Mouse (Mus musculus): Measurements from ENCODE around the gene Prl7c1.
"Not testable (repeated sequence)": the region's sequence is repeated elsewhere in the genome, so short reads cannot be mapped to it uniquely, and the experiment has no call there.

Prl7c1 gene

DNA sequence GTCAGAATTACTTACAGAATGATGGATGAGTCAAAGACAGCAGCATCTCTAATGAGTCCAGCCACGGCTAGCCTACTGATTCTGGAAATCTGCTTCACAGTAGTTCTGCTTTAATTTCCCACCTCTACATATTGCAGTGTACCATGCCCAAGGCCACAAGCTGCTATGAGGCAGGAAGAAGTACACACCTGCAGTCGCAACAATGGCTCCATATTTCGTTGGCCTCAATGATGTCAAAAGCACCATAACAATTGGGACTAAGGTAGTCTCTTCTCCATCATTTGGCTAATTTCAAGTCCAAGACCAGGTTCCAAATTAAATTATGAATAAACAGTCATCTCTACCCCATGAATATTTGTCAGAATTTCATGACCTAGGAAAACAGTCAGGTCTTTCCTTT is at the start of gene Prl7c1:
Gene Prl7c1 (minus strand): TSS at position 101 of the 400 bp plus-strand sequence.
- DNase-seq (ENCODE audit: low spot score): not testable (repeated sequence)

DNA sequence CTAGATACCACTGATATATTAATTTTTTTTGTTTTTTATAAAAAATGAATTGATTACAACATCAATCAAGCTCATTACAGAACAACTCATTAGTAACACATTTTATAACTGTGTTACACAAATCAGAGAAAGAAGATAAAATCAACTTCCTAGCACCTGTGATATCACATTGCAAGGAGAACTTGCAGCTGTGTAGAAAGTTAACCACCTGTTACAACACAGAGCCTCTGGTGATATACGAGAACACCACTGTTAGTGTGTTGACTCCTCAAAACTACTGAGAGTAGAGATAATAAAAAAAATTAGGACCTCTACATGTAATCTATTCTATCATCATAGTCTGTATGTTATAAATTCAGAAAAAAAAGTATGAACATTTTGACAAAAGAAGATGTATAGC is 22.2 kb upstream of the Prl7c1 start:
- no peak for DNase-seq (ENCODE audit: low spot score)

DNA sequence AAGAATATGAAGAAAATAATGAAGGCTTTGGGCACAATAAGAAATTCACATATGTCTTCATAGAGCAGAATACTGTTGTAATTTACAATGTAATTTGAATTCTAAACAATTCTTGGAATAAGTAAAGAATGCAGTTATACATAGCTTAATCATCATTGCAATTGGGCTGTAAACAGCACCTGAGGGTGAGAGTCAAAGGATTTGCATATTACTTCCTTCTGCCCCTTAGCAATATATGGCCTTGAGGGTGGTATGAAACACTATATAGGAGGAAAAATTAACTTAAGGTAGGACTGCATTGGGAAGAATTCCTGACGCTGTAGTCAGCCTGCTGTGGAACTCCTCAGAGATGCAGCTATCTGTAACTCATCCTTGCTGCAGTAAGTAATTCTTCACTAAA is 20.8 kb upstream of the Prl7c1 start, which contains the start of gene Prl2a1:
Gene Prl2a1 (plus strand): TSS at position 301 of the 400 bp plus-strand sequence.
- DNase-seq (ENCODE audit: low spot score): no peak

DNA sequence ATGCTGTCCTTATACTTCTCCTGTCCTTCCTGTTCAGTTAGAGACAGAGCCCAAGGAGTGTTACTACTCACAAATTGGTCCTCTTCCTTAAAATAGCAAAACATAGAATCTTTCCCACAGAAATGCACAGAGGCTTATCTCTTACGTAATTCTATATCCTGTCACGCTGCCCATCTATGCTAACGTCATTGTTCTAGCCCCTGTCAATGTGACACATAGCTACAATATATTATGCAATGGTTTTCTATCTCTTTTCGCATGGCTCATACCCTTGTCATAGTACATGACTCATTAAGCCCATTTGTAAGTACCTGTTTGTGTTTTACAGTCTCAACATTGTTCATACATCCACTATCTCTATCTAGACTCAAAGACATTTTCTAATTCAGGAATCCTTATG is 18.7 kb upstream of the Prl7c1 start:
- no peak for DNase-seq (ENCODE audit: low spot score)

DNA sequence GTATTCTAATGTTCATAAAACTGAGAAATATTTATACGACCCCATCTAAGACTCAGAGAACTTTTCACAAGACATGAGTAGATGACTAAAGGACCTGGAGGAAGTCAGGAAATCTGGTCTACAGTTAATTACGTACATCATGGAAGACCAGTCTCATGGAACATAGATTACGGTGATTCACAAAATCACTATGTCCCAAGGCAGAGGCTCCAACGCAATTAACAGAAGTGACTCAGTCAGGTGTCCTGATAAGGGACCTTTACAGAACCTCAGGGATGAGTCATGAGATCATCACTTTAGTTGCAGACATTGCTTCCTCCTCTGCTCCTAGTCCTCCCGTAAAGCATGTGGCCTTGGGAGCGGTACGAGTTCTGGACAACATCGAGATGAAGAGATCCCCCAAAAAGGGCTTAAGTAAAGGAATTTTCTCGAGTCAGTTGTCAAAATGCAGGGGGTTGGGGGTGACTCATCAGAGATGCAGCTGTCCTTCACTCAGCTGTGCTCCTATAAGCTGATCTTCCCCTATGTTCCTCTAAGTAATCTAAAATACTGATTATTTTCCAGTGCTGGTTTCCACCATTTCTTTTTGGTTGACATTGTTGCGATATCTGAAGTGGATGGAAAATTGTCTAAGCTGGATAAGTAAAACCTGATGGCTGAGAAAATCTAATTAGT is 46.0 kb downstream of the Prl7c1 start:
- DNase-seq (ENCODE audit: low spot score): no peak

DNA sequence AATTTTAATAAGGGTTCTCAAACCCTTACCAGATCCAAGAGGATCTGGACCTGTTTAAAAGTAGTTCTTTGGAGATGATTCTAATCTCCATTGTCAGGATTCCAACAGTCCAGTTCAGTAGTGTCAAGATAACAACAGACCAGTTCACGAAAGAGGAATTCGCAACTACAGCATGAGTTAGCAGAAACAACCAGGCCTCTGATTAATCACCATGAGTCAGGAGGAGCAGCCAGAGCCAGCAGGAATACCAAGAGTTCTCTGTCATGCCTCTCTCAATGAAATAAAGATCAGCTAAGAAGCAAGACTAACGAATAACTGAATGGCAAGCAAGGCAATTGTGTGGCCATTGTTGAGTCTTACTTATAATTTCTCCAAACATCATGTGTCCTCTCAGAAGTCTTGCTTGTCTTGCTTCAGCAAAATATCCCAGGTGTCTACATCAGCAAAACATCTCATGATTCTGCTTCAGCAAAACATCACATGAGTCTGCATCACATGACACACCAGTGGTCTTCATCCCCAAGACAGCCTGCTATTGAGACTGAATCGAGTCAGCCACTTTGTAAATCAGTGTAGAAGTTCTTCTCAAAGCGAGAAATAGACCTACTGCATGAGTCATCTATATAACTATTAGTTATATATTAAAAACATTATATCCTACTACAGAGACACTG is 50.2 kb downstream of the Prl7c1 start:
- not testable (repeated sequence) for DNase-seq (ENCODE audit: low spot score)

DNA sequence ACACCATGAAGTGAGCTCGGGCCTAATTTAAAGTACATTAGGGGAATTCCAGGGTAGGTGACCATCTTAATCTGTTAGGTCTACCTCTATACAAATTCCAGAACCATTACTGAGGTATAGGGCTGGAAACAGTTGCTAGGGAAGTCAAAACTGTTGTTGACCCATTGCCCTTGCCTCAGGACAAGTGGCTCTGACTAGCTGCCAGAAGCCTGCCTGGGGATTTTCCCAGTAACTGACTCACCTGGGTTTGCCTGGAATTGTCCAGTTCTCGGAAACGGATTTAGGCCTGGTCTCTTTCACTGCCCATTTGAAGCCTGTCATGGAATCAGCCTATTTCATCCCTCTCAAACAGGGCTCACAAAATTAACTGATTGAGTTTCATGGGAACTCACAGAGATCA is 55.5 kb downstream of the Prl7c1 start:
- DNase-seq (ENCODE audit: low spot score): not testable (repeated sequence)

All from testis, postnatal 14 days (tissue).